Mouse (Mus musculus): Measurements from ENCODE around the gene Fhdc1. TPM values are rescaled to one million over a fixed set of nuclear protein-coding genes. Genes with fewer than 3 reads are reported as not detected.

Fhdc1 gene
- polyA plus RNA-seq, 1 experiment = 6.8 TPM

DNA sequence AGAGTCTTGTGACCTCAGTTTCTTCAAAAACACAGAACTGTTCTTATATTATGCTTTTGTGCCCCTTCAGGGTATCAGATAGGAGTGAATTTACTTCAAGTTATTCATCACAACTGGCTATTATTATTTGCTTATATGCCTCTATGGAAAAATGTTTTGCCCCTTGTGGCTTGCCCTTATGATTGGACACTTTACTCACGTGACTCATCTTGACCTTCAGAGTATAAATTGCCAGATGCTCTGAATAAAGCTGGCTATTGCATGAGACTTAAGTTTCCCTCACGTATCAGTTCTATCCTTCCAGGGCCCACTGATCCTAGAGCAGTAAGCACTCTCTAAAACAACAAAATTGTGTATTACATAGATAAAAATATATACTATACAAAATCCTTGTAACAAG, 21.9 kb upstream of the Fhdc1 start:
- 81% methylated on average over 2 of the region's 2 CpGs for WGBS
- no peak for DNase-seq
- Histone ChIP-seq H3K4me1 (ENCODE audit: control insufficient read depth, insufficient read depth, low read length) (no peaks in the 10 kb centered on the region), H3K27me3 (ENCODE audit: control insufficient read depth, insufficient read depth, low read length) (no peaks in the 10 kb centered on the region), H3K4me3 (replicated peaks; ENCODE audit: insufficient read depth, low read depth, low read length) (no peak overlapping the region), H3K27ac (ENCODE audit: insufficient read depth, low read length) (no peak overlapping the region)
- no peak for TF ChIP-seq CTCF (IDR thresholded peaks at IDR 0.05; ENCODE audit: borderline replicate concordance, insufficient read depth, low read depth, low read length)
- TF ChIP-seq POLR2A (IDR thresholded peaks at IDR 0.05; ENCODE audit: borderline replicate concordance, insufficient read depth, low read length) = no peak

DNA sequence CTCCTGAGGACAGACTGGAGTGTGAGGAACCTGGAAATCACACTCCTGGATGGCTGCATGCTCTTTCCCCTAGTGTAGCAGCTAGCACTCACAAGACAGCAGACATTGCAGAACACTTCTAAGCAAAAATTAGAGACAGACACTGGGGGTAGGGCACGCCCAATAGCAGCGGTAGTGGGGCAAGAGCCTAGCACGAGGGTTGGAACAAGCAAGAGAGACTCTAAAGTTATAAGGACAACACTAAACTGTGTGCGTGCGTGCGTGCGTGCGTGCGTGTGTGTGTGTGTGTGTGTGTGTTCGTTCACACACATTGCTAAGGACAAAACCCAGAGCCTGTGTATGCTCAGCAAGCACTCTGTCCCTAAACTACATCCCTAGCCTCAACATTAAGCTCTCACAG, 20.3 kb upstream of the Fhdc1 start:
- DNase-seq = no peak
- no peaks in the 10 kb centered on the region for H3K4me1 ChIP-seq (ENCODE audit: control insufficient read depth, insufficient read depth, low read length)
- TF ChIP-seq POLR2A (IDR thresholded peaks at IDR 0.05; ENCODE audit: borderline replicate concordance, insufficient read depth, low read length) = no peak
- no peak for TF ChIP-seq CTCF (IDR thresholded peaks at IDR 0.05; ENCODE audit: borderline replicate concordance, insufficient read depth, low read depth, low read length)
- peak overlapping the region; percentile 34; the same call in 1 of the 2 replicates for H3K27ac ChIP-seq (ENCODE audit: insufficient read depth, low read length)
- H3K27me3 ChIP-seq (ENCODE audit: control insufficient read depth, insufficient read depth, low read length) = no peaks in the 10 kb centered on the region
- H3K4me3 ChIP-seq (replicated peaks; ENCODE audit: insufficient read depth, low read depth, low read length) = no peak overlapping the region
- 83% methylated on average over 10 of the region's 10 CpGs for WGBS

DNA sequence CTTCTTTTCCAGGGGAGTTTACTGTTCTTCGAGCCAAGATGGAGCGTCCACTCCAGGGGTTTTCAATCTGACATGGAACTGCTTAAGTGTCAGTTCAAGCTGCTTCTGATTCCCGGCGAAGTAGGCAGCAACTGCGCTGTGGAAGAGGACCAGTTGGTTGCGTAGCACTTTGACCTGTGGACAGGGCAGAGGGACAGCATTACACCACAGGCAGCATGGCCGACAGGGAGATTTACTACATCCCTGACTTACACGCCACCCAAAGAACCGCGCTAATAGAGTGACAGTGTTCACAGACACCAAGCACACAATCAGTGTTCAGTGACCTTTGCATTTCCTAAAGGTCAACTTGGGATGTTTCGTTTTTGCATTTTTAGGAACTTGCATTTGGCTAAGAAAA, 17.5 kb upstream of the Fhdc1 start:
- DNase-seq = no peak
- 84% methylated on average over 11 of the region's 11 CpGs for WGBS
- Histone ChIP-seq H3K27me3 (ENCODE audit: control insufficient read depth, insufficient read depth, low read length) (no peaks in the 10 kb centered on the region), H3K4me1 (ENCODE audit: control insufficient read depth, insufficient read depth, low read length) (no peaks in the 10 kb centered on the region), H3K27ac (ENCODE audit: insufficient read depth, low read length) (no peak overlapping the region), H3K4me3 (replicated peaks; ENCODE audit: insufficient read depth, low read depth, low read length) (no peak overlapping the region)
- TF ChIP-seq CTCF (IDR thresholded peaks at IDR 0.05; ENCODE audit: borderline replicate concordance, insufficient read depth, low read depth, low read length) = no peak
- TF ChIP-seq POLR2A (IDR thresholded peaks at IDR 0.05; ENCODE audit: borderline replicate concordance, insufficient read depth, low read length) = no peak

DNA sequence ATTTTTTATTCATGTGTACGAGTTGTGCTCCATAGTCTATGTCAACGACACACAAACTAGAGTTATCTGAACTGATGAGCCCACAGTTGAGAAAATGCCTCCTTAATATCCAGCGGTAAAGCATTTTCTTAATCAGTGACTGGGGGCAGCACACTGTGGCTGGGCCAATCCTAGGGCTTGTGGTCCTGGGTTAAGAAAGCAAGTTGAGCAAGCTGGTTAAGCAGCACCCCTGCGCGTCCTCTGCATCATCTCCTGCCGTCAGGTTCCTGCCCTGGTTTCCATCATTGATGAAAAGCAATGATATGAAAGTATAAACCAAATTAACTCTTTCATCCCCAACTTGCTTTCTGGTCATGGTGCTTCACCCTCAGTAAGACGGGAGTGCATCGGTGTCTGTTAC, 12.4 kb upstream of the Fhdc1 start:
- TF ChIP-seq POLR2A (IDR thresholded peaks at IDR 0.05; ENCODE audit: borderline replicate concordance, insufficient read depth, low read length) (no peak), CTCF (IDR thresholded peaks at IDR 0.05; ENCODE audit: borderline replicate concordance, insufficient read depth, low read depth, low read length) (no peak)
- DNase-seq = no peak
- WGBS = 96% methylated on average over 8 of the region's 8 CpGs
- no peaks in the 10 kb centered on the region for H3K4me1 ChIP-seq (ENCODE audit: control insufficient read depth, insufficient read depth, low read length)
- no peak overlapping the region for H3K4me3 ChIP-seq (replicated peaks; ENCODE audit: insufficient read depth, low read depth, low read length)
- H3K27me3 ChIP-seq (ENCODE audit: control insufficient read depth, insufficient read depth, low read length) = no peaks in the 10 kb centered on the region
- H3K27ac ChIP-seq (ENCODE audit: insufficient read depth, low read length) = no peak overlapping the region

DNA sequence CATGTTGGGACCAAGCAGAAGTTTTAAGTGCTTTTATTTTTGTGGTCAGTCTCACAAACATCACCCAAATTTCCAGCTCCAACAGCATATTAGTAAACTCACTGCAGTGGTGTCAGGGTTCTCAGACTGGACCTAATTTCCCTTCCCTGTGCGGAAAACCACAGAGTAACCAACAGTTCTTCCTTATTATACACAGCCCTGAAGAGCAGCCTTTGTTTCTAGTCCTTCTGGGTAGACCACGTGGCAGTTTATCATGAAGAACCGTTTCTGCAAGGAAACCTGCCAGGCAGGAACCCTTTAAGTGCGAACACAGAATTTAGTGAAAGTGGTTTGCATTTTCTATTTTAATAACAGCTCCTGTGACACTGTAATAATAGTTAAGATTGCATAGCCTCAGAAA, 11.9 kb upstream of the Fhdc1 start:
- H3K4me3 ChIP-seq (replicated peaks; ENCODE audit: insufficient read depth, low read depth, low read length) = no peak overlapping the region
- H3K4me1 ChIP-seq (ENCODE audit: control insufficient read depth, insufficient read depth, low read length) = no peaks in the 10 kb centered on the region
- H3K27ac ChIP-seq (ENCODE audit: insufficient read depth, low read length) = no peak overlapping the region
- DNase-seq = no peak
- WGBS = 83% methylated on average over 4 of the region's 4 CpGs
- H3K27me3 ChIP-seq (ENCODE audit: control insufficient read depth, insufficient read depth, low read length) = no peaks in the 10 kb centered on the region
- TF ChIP-seq CTCF (IDR thresholded peaks at IDR 0.05; ENCODE audit: borderline replicate concordance, insufficient read depth, low read depth, low read length) (no peak), POLR2A (IDR thresholded peaks at IDR 0.05; ENCODE audit: borderline replicate concordance, insufficient read depth, low read length) (no peak)

DNA sequence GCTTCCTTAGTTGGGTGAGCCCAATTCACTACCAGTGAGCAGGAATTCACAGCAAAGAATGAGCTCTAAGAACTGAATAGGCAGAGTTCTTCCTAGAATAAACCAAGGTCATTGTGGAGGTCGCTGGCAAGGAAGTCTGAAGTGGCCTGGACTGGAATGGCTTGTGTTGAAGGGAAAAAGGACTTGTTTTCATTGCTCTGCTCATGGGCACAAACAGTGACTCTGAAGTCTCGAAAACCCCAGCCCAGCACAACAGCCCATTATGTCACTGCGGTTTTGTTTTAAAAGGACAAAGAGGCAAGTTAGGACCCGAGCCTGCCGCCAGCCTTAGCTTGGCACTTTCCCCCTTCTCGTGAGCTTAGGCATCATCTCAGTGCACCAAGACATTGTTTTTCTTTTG, 8.5 kb upstream of the Fhdc1 start:
- DNase-seq = peak in 1 of 2 experiments; percentile 28
- Histone ChIP-seq H3K4me3 (replicated peaks; ENCODE audit: insufficient read depth, low read depth, low read length) (no peak overlapping the region), H3K27ac (ENCODE audit: insufficient read depth, low read length) (peak overlapping the region; percentile 63; the same call in 1 of the 2 replicates), H3K27me3 (ENCODE audit: control insufficient read depth, insufficient read depth, low read length) (no peaks in the 10 kb centered on the region), H3K4me1 (ENCODE audit: control insufficient read depth, insufficient read depth, low read length) (no peaks in the 10 kb centered on the region)
- WGBS = 60% methylated on average over 6 of the region's 6 CpGs
- TF ChIP-seq CTCF (IDR thresholded peaks at IDR 0.05; ENCODE audit: borderline replicate concordance, insufficient read depth, low read depth, low read length) (no peak), POLR2A (IDR thresholded peaks at IDR 0.05; ENCODE audit: borderline replicate concordance, insufficient read depth, low read length) (no peak)

DNA sequence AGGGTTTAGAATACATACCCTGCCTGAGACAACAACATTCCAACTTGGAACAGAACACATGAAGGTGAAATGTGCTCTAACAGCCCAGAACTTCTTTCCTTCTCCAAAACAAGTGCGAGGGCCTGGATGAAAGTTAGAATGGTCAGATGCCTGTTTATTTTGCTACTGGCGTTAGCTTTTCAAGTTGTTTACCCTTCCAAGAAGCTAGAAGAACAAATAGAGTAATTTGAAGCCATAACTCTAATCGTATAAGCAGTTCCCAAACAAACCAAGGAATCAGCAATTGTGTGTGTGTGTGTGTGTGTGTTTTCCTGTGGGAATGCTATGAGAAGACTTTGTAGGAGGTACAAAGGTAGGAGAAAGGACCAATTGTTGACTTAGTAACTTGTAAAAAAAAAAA, 4.7 kb upstream of the Fhdc1 start:
- TF ChIP-seq POLR2A (IDR thresholded peaks at IDR 0.05; ENCODE audit: borderline replicate concordance, insufficient read depth, low read length) (no peak), CTCF (IDR thresholded peaks at IDR 0.05; ENCODE audit: borderline replicate concordance, insufficient read depth, low read depth, low read length) (no peak)
- no peak for DNase-seq
- Histone ChIP-seq H3K4me3 (replicated peaks; ENCODE audit: insufficient read depth, low read depth, low read length) (no peak overlapping the region), H3K27me3 (ENCODE audit: control insufficient read depth, insufficient read depth, low read length) (no peaks in the 10 kb centered on the region), H3K4me1 (ENCODE audit: control insufficient read depth, insufficient read depth, low read length) (0 out of 2 replicates have a peak, but pooled peaks cover 3% of the 10 kb centered on the region), H3K27ac (ENCODE audit: insufficient read depth, low read length) (no peak overlapping the region)
- 90% methylated on average over 3 of the region's 3 CpGs for WGBS

DNA sequence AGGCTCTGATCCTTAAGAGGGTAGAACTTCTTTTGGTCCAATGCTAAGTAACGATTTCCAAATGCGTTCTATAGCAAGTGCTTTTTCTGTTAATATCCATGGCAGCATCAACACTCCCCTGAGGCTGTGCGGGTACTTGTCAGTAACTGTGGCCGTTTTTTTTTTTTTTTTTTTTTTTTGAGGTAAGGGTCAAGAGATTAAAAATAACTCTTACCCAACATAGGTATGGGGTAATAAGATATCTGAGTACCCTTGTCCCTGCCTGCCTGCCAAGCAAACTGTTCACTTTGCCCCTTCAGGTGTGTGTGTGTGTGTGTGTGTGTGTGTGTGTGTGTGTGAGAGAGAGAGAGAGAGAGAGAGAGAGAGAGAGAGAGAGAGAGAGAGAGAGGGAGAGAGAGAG, 4.1 kb upstream of the Fhdc1 start:
- 72% methylated on average over 4 of the region's 4 CpGs for WGBS
- H3K27me3 ChIP-seq (ENCODE audit: control insufficient read depth, insufficient read depth, low read length) = no peaks in the 10 kb centered on the region
- DNase-seq = no peak
- H3K4me1 ChIP-seq (ENCODE audit: control insufficient read depth, insufficient read depth, low read length) = 0 out of 2 replicates have a peak, but pooled peaks cover 3% of the 10 kb centered on the region
- TF ChIP-seq POLR2A (IDR thresholded peaks at IDR 0.05; ENCODE audit: borderline replicate concordance, insufficient read depth, low read length) (no peak), CTCF (IDR thresholded peaks at IDR 0.05; ENCODE audit: borderline replicate concordance, insufficient read depth, low read depth, low read length) (no peak)
- no peak overlapping the region for H3K4me3 ChIP-seq (replicated peaks; ENCODE audit: insufficient read depth, low read depth, low read length)
- H3K27ac ChIP-seq (ENCODE audit: insufficient read depth, low read length) = no peak overlapping the region

Measured in cerebellum, adult 2 months (tissue).